Mouse (Mus musculus) hindbrain, embryonic 11.5 days (tissue): ENCODE data around the gene Kansl2. TPM values are rescaled to one million over a fixed set of nuclear protein-coding genes. Genes with fewer than 3 reads are reported as not detected.
A peak's percentile ranks its signal among the peaks of the same experiment; 100 is the strongest.

Experiments used
- ATAC-seq: fragments of 200-750 bp; cut with Nextera tagmentation; 2 replicates; pipeline ENCODE4 v1.8.0; 2017; ENCODE audit warnings: mild to moderate bottlenecking, moderate TSS enrichment, moderate library complexity; ENCODE audit not compliant: low FRiP score
- DNase-seq: peaks from one replicate; pipeline ENCODE4 v3.0.0-alpha.2; 2015; ENCODE audit warnings: low spot score
- H3K27ac ChIP-seq: fragments of 300-500 bp; sonication (generic); 2 replicates; pipeline ENCODE4 v1.5.1; 2014; ENCODE audit warnings: mild to moderate bottlenecking, low read depth, low read length
- H3K27me3 ChIP-seq: fragments of 300-500 bp; sonication (generic); 2 replicates; pipeline ENCODE4 v1.6.1; 2014; ENCODE audit warnings: mild to moderate bottlenecking, low read length, moderate library complexity, mixed read lengths; ENCODE audit not compliant: control insufficient read depth, insufficient read depth
- H3K36me3 ChIP-seq: fragments of 300-500 bp; sonication (generic); 2 replicates; pipeline ENCODE4 v1.6.1; 2014; ENCODE audit warnings: mild to moderate bottlenecking, low read length, moderate library complexity, mixed read lengths; ENCODE audit not compliant: control insufficient read depth, insufficient read depth
- H3K4me1 ChIP-seq: fragments of 300-500 bp; sonication (generic); replicated peaks from 2 replicates; pipeline ENCODE4 v1.6.1; 2014; ENCODE audit warnings: low read length, mixed read lengths; ENCODE audit not compliant: control insufficient read depth, insufficient read depth
- H3K4me2 ChIP-seq: fragments of 300-500 bp; sonication (generic); replicated peaks from 2 replicates; pipeline ENCODE4 v1.6.1; 2014; ENCODE audit warnings: mild to moderate bottlenecking, low read depth, low read length
- H3K4me3 ChIP-seq: fragments of 300-500 bp; sonication (generic); 2 replicates; pipeline ENCODE4 v1.5.1; 2014; ENCODE audit warnings: low read depth, low read length
- H3K9ac ChIP-seq: fragments of 300-500 bp; sonication (generic); 2 replicates; pipeline ENCODE4 v1.6.1; 2014; ENCODE audit warnings: low read depth, low read length
- H3K9me3 ChIP-seq: fragments of 300-500 bp; sonication (generic); 2 replicates; pipeline ENCODE4 v1.6.1; 2016; ENCODE audit warnings: low read length; ENCODE audit not compliant: control insufficient read depth
- WGBS: fragments of 180-500 bp; shearing (Covaris S2); extraction: QIAGEN DNeasy Blood & Tissue Kit; methylation state at CpG from one replicate; pipeline ENCODE4 v1.1.7; 2014; 5-methylcytosine and 5-hydroxymethylcytosine counted together
- polyA plus RNA-seq: library from polyadenylated mRNA; unstranded; fragments of >200 nt; fragmentation: Nextera tagmentation; extraction: Ambion mirVana; gene quantifications from 2 replicates; pipeline ENCODE4 v1.2.1, GENCODE M21; 2014

The Kansl2 gene
- polyA plus RNA-seq, 1 experiment from 2014 or later: 127 TPM

- no peaks in the 10 kb centered on the region for H3K9me3 ChIP-seq
- WGBS: 96% methylated on average over 3 of the region's 3 CpGs
- H3K4me3 ChIP-seq: no peak overlapping the region
- H3K4me1 ChIP-seq: no peaks in the 10 kb centered on the region
- no peaks in the 10 kb centered on the region for H3K27me3 ChIP-seq
- H3K9ac ChIP-seq: no peak overlapping the region
- H3K36me3 ChIP-seq: peaks cover 15% of the 10 kb centered on the region
- H3K27ac ChIP-seq: no peak overlapping the region
- ATAC-seq (no peak), DNase-seq (no peak)
- no peak overlapping the region for H3K4me2 ChIP-seq
Measured at GRCm38 (mm10) chr15:98545151-98545550, 11.1 kb upstream of the Kansl2 start.

DNA sequence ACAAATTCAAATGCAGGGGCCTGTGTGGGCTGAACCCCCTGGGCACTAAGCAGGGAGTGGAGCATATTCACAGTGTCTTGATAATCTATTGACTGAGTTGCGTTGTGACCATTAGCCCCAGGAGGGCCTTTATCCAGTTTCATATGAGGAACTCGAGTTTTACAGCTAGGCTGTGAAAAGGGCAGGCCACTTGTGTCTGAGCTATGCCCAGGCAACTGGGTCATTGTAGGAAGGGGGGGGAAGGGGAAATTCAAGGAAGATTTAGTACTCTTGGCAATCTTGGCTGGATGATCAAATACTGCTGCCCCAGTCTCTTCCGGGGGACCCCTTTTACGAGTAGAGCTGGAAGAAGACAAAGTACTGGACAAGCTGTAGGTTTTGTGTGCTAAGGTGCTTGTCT, 9.3 kb upstream of the Kansl2 start:
- Histone ChIP-seq H3K4me3 (no peak overlapping the region), H3K4me2 (no peak overlapping the region), H3K9ac (no peak overlapping the region), H3K36me3 (peaks cover 15% of the 10 kb centered on the region), H3K27ac (no peak overlapping the region), H3K4me1 (no peaks in the 10 kb centered on the region), H3K27me3 (no peaks in the 10 kb centered on the region), H3K9me3 (no peaks in the 10 kb centered on the region)
- no peak for ATAC-seq
- 92% methylated on average over 4 of the region's 4 CpGs for WGBS
- DNase-seq: no peak

GRCm38 (mm10) chr15:98541064-98541463, 7.0 kb upstream of the Kansl2 start:
- ATAC-seq: no peak
- no peak overlapping the region for H3K4me3 ChIP-seq

DNA sequence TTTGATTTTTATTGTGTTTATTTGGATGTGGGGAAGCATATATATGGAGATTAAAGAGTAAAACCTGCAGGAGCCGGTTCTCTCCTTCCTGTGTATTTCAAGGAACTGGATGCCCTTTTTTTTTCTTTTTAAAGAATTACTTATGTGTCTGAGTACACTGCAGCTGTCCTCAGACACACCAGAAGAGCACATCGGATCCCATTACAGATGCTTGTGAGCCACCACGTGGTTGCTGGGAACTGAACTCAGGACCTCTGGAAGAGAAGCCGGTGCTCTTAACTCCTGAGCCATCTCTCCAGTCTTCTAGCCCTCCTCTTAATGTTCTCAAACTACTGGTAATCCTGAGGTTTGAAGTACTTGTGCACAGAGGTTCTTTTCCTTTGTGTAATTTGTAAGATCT, 3.9 kb upstream of the Kansl2 start:
- WGBS: 78% methylated on average over 4 of the region's 4 CpGs
- Histone ChIP-seq H3K27me3 (no peaks in the 10 kb centered on the region), H3K9me3 (no peaks in the 10 kb centered on the region), H3K4me2 (no peak overlapping the region), H3K9ac (no peak overlapping the region), H3K36me3 (no peaks in the 10 kb centered on the region), H3K4me3 (no peak overlapping the region), H3K27ac (no peak overlapping the region), H3K4me1 (no peaks in the 10 kb centered on the region)
- DNase-seq (no peak), ATAC-seq (no peak)

More at GRCm38 (mm10) chr15:98541064-98541463, 7.0 kb upstream of the Kansl2 start:
- H3K9ac ChIP-seq: no peak overlapping the region
- no peaks in the 10 kb centered on the region for H3K9me3 ChIP-seq
- no peaks in the 10 kb centered on the region for H3K27me3 ChIP-seq
- H3K4me2 ChIP-seq: no peak overlapping the region
- WGBS: 89% methylated on average over 6 of the region's 6 CpGs
- no peak for DNase-seq
- H3K4me1 ChIP-seq: no peaks in the 10 kb centered on the region
- peaks cover 10% of the 10 kb centered on the region; the same call in 1 of the 2 replicates for H3K36me3 ChIP-seq
- no peak overlapping the region for H3K27ac ChIP-seq

DNA sequence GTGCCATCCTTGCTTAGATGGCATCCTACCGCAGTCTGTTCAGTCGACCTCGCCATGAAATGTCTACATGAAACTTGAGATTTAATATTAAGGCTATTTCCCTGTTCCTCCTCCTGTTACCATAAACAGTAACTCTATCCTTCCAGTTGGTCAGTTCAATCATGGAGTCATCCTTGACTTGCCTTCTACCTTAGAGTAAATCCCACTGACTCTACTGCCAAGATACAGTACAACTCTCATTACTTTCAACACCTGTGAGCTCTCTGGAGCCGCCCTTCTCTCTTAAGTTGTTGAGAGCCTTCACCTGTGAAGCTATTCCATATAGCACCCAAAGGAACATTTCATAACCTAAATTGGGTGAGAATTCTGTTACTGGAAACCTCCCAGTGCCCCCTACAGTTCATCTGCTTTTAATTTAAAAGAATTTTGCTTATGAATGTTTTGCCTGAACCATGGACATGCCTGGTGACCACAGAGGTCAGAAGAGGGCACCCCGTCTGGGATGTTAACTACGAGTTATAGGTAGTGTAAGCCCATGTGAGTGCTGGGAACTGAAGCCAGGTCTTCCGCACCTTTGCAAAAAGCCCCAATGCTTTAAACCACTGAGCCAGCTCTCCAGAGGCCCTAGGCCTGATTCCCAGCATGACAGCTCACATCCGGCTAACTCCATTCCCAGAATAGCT, 2.9 kb upstream of the Kansl2 start:
- no peaks in the 10 kb centered on the region for H3K9me3 ChIP-seq
- H3K27me3 ChIP-seq: no peaks in the 10 kb centered on the region
- no peak for ATAC-seq
- H3K4me3 ChIP-seq: no peak overlapping the region
- no peaks in the 10 kb centered on the region for H3K36me3 ChIP-seq
- H3K4me1 ChIP-seq: 0 out of 2 replicates have a peak, but pooled peaks cover 3% of the 10 kb centered on the region
- no peak overlapping the region for H3K9ac ChIP-seq
- no peak for DNase-seq
- H3K27ac ChIP-seq: no peak overlapping the region
- H3K4me2 ChIP-seq: no peak overlapping the region
- 84% methylated on average over 8 of the region's 8 CpGs for whole genome bisulfite sequencing

- Histone ChIP-seq H3K9me3 (no peaks in the 10 kb centered on the region), H3K36me3 (no peaks in the 10 kb centered on the region)
Measured at GRCm38 (mm10) chr15:98535921-98536320, 1.9 kb upstream of the Kansl2 start.

DNA sequence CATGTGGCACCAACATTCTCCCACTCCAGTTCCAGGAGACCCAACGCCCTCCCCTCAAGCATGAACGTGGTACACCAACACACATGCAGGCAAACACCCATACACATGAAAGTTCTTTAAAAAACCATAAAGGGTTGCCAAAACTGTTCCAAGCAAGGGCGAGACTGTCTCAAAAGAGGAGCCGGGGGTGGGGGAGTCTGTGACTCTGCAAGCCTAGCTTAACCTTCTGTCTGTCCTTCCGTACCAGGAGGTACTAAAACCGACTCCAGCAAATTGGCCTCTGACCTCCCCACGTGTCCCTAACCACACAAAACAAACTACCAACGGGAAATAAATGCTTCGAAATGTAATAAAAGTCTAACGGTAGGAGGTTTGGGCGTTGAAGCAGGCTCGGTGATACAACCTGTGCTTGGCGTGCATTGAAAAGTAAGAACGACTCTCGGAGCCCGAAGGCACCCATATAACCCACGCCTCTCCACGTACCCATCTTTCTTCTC, 981 bp downstream of the Kansl2 start:
- Histone ChIP-seq H3K4me3 (peak overlapping the region; percentile 89), H3K9me3 (no peaks in the 10 kb centered on the region), H3K27me3 (no peaks in the 10 kb centered on the region), H3K9ac (peak overlapping the region; percentile 95), H3K4me1 (0 out of 2 replicates have a peak, but pooled peaks cover 3% of the 10 kb centered on the region), H3K27ac (no peak overlapping the region; the same call in 1 of the 2 replicates), H3K4me2 (peak overlapping the region; percentile 84), H3K36me3 (peaks cover 6% of the 10 kb centered on the region; the same call in 1 of the 2 replicates)
- DNase-seq: peak; percentile 49
- WGBS: 1% methylated on average over 18 of the region's 18 CpGs
- no peak for ATAC-seq

More at GRCm38 (mm10) chr15:98535921-98536320, 1.9 kb upstream of the Kansl2 start:
- H3K27me3 ChIP-seq: no peaks in the 10 kb centered on the region
- DNase-seq (no peak), ATAC-seq (no peak)
- no peak overlapping the region for H3K4me3 ChIP-seq
- no peak overlapping the region for H3K4me2 ChIP-seq
- 80% methylated on average over 4 of the region's 4 CpGs for WGBS
- 0 out of 2 replicates have a peak, but pooled peaks cover 3% of the 10 kb centered on the region for H3K4me1 ChIP-seq
- H3K9ac ChIP-seq: no peak overlapping the region
- H3K27ac ChIP-seq: no peak overlapping the region

- Histone ChIP-seq H3K4me1 (0 out of 2 replicates have a peak, but pooled peaks cover 3% of the 10 kb centered on the region), H3K27me3 (no peaks in the 10 kb centered on the region), H3K9me3 (no peaks in the 10 kb centered on the region), H3K36me3 (peaks cover 11% of the 10 kb centered on the region), H3K9ac (peak overlapping the region; percentile 95), H3K27ac (no peak overlapping the region), H3K4me2 (peak overlapping the region; percentile 84), H3K4me3 (peak overlapping the region; percentile 89)
- no peak for DNase-seq
- no peak for ATAC-seq
- 57% methylated on average over 5 of the region's 5 CpGs for WGBS
Measured at GRCm38 (mm10) chr15:98532281-98532680, 1.8 kb downstream of the Kansl2 start.

- H3K36me3 ChIP-seq: peaks cover 15% of the 10 kb centered on the region
- H3K27ac ChIP-seq: no peak overlapping the region
- 91% methylated on average over 5 of the region's 5 CpGs for WGBS
- no peak overlapping the region for H3K4me2 ChIP-seq
- no peak overlapping the region for H3K4me3 ChIP-seq
- no peak for DNase-seq
- ATAC-seq: no peak
- H3K9ac ChIP-seq: no peak overlapping the region
- no peaks in the 10 kb centered on the region for H3K9me3 ChIP-seq
- no peaks in the 10 kb centered on the region for H3K27me3 ChIP-seq
- 0 out of 2 replicates have a peak, but pooled peaks cover 3% of the 10 kb centered on the region for H3K4me1 ChIP-seq
Measured at GRCm38 (mm10) chr15:98528066-98528563, 5.9 kb downstream of the Kansl2 start.
